In genomic region chr4:83182178-83183068, GRCm38 (mm10) we compare ENCODE assay signal across 8 mouse cellular contexts.
DNase-seq lines count a peak whose midpoint lies in the region; ATAC-seq and TF ChIP-seq lines count a peak whose summit lies in the region.

No protein-coding gene starts in this region.

- H3K4me1 ChIP-seq in kidney, embryonic 16.5 days (ENCODE audit: insufficient read depth, low read length): peaks cover 5% of the 10 kb centered on the region
- no peaks in the 10 kb centered on the region for H3K4me1 ChIP-seq in kidney, postnatal 0 days (replicated peaks; ENCODE audit: insufficient read depth, low read length)

- H3K4me2 ChIP-seq in kidney, embryonic 16.5 days (replicated peaks; ENCODE audit: low read depth, low read length): no peak overlapping the region
- no peak overlapping the region for H3K4me2 ChIP-seq in kidney, postnatal 0 days (ENCODE audit: low read length)

- intact Hi-C loops in left cerebral cortex, adult 2 months (cut with DNase I): loop anchor here (5.0 kb wide), 2 partner anchors 325 to 540 kb away; partner anchors contain the start of gene Zdhhc21

- no peak for TF ChIP-seq POLR2A in brain, embryonic 14.5 days (IDR thresholded peaks at IDR 0.05; ENCODE audit: borderline replicate concordance, extremely low read depth, insufficient read depth, insufficient read length, poor library complexity, severe bottlenecking)

- TF ChIP-seq CTCF in brain, embryonic 14.5 days (IDR thresholded peaks at IDR 0.05; ENCODE audit: borderline replicate concordance, extremely low read depth, insufficient read depth, insufficient read length): no peak
- TF ChIP-seq CTCF in kidney, postnatal 0 days (IDR thresholded peaks at IDR 0.05; ENCODE audit: low read depth): no peak
- no peak for TF ChIP-seq CTCF in left cerebral cortex, adult 2 months (IDR thresholded peaks at IDR 0.05)

- DNase-seq in adrenal gland, postnatal 10 days: peak; percentile 5
- no peak for DNase-seq in adrenal gland, adult (ENCODE audit: inconsistent age in 2 of 2, low spot score in 1 of 2)
- no peak for DNase-seq in kidney, adult 11 months
- peak; percentile 47 for DNase-seq in brain, embryonic 14.5 days (ENCODE audit: low read depth)
- DNase-seq in kidney, postnatal 0 days (ENCODE audit: low spot score): peak; percentile 74
- DNase-seq in left cerebral cortex, adult 2 months (ENCODE audit: extremely low spot score in 1 of 2, low spot score in 2 of 2): no peak
- no peak for DNase-seq in layer of hippocampus, adult 9-10 months (ENCODE audit: low spot score)

- H3K4me3 ChIP-seq in kidney, embryonic 16.5 days (ENCODE audit: low read length): no peak overlapping the region
- no peak overlapping the region for H3K4me3 ChIP-seq in kidney, postnatal 0 days (replicated peaks; ENCODE audit: low read depth, low read length)
- no peak overlapping the region for H3K4me3 ChIP-seq in left cerebral cortex, adult 2 months

- ATAC-seq in kidney, embryonic 16.5 days (ENCODE audit: low FRiP score, low TSS enrichment): peak; percentile 60
- ATAC-seq in kidney, postnatal 0 days (replicated peaks; ENCODE audit: low FRiP score, low read depth): 0 out of 2 replicates have a peak, but pooled peaks have one; percentile 40

- H3K36me3 ChIP-seq in kidney, embryonic 16.5 days (ENCODE audit: insufficient read depth, low read length): no peaks in the 10 kb centered on the region
- no peaks in the 10 kb centered on the region for H3K36me3 ChIP-seq in kidney, postnatal 0 days (ENCODE audit: insufficient read depth, low read length)

- H3K9ac ChIP-seq in kidney, embryonic 16.5 days (replicated peaks; ENCODE audit: low read length): no peak overlapping the region
- no peak overlapping the region for H3K9ac ChIP-seq in kidney, postnatal 0 days (ENCODE audit: low read depth, low read length)

- H3K27me3 ChIP-seq in kidney, embryonic 16.5 days (ENCODE audit: insufficient read depth, low read length): no peaks in the 10 kb centered on the region
- no peaks in the 10 kb centered on the region for H3K27me3 ChIP-seq in kidney, postnatal 0 days (ENCODE audit: insufficient read depth, low read length)

- WGBS in kidney, embryonic 16.5 days: 27% methylated on average over 8 of the region's 8 CpGs
- 23% methylated on average over 8 of the region's 8 CpGs for WGBS in kidney, postnatal 0 days

- H3K9me3 ChIP-seq in kidney, embryonic 16.5 days (ENCODE audit: low read length): no peaks in the 10 kb centered on the region
- H3K9me3 ChIP-seq in kidney, postnatal 0 days (replicated peaks; ENCODE audit: low read length): no peaks in the 10 kb centered on the region

- H3K27ac ChIP-seq in kidney, embryonic 16.5 days (ENCODE audit: low read length): 0 out of 2 replicates have a peak overlapping the region, but pooled peaks have one; percentile 9
- H3K27ac ChIP-seq in kidney, postnatal 0 days: no peak overlapping the region
- no peak overlapping the region for H3K27ac ChIP-seq in left cerebral cortex, adult 2 months

Comparison
In these comparisons a context has a peak if more than half of its experiments do, and no peak if none do; other contexts are left out.
1. DNase-seq: peak in adrenal gland, postnatal 10 days (single experiment), brain, embryonic 14.5 days (single experiment) and kidney, postnatal 0 days (single experiment); none in adrenal gland, adult (0 of 2), kidney, adult 11 months (single experiment), left cerebral cortex, adult 2 months (0 of 2) and layer of hippocampus, adult 9-10 months (single experiment).